Mouse (Mus musculus): ENCODE measurements at regions not wholly inside any gene's neighbourhood (a gene's known extent, or its start where the extent isn't known, plus 50 kb on each side); places are given as distances from the start of the nearest gene placed in this dataset.

GRCm38 (mm10) chr11:54195954-54196353 lies 53.5 kb downstream of the Csf2 start:
- intact Hi-C loops (cut with DNase I): no loop called here
- DNase-seq (ENCODE audit: extremely low spot score in 1 of 2, low spot score in 2 of 2): no peak

GRCm38 (mm10) chr11:54194733-54195132 lies 54.7 kb downstream of the Csf2 start:
- intact Hi-C loops (cut with DNase I): no loop called here
- no peak for DNase-seq (ENCODE audit: extremely low spot score in 1 of 2, low spot score in 2 of 2)

- no peak for DNase-seq (ENCODE audit: extremely low spot score in 1 of 2, low spot score in 2 of 2)
- intact Hi-C loops (cut with DNase I): no loop called here
Measured at GRCm38 (mm10) chr11:54192275-54192674, 57.2 kb downstream of the Csf2 start.

- intact Hi-C loops (cut with DNase I): no loop called here
- DNase-seq (ENCODE audit: extremely low spot score in 1 of 2, low spot score in 2 of 2): no peak
Measured at GRCm38 (mm10) chr11:54187826-54188225, 61.6 kb downstream of the Csf2 start.

- DNase-seq (ENCODE audit: extremely low spot score in 1 of 2, low spot score in 2 of 2): no peak
- intact Hi-C loops (cut with DNase I): no loop called here
Measured at GRCm38 (mm10) chr11:54187377-54187776, 62.1 kb downstream of the Csf2 start.

- intact Hi-C loops (cut with DNase I): no loop called here
- DNase-seq (ENCODE audit: extremely low spot score in 1 of 2, low spot score in 2 of 2): no peak
Measured at GRCm38 (mm10) chr11:54185710-54186325, 63.6 kb downstream of the Csf2 start.

- intact Hi-C loops (cut with DNase I): no loop called here
Measured at GRCm38 (mm10) chr11:54181696-54182323, 67.7 kb downstream of the Csf2 start.

More at GRCm38 (mm10) chr11:54181696-54182323, 67.7 kb downstream of the Csf2 start:
- peak in 1 of 2 experiments; percentile 29 for DNase-seq (ENCODE audit: extremely low spot score in 1 of 2, low spot score in 2 of 2)
